ENCODE assay signal across 14 mouse cellular contexts in genomic region chr13:32145179-32145578, GRCm38 (mm10).
"Had no signal": no experiment of that assay in that cellular context is flagged by ENCODE, and none has a peak within 500 bp of the region (broad histone marks: within the 10 kb centered on the region; RNA-seq: fewer than 3 reads in every experiment).

No protein-coding gene starts in this region.

- H3K9me3 ChIP-seq: kidney, embryonic 15.5 days; limb, embryonic 12.5 days; limb, embryonic 15.5 days had no signal

- ATAC-seq: lung, postnatal 0 days had no signal

- H3K4me3 ChIP-seq: kidney, embryonic 15.5 days; limb, embryonic 12.5 days; limb, embryonic 15.5 days had no signal

- H3K36me3 ChIP-seq: kidney, embryonic 15.5 days; limb, embryonic 12.5 days; limb, embryonic 15.5 days had no signal

- H3K27me3 ChIP-seq: kidney, embryonic 15.5 days; limb, embryonic 12.5 days; limb, embryonic 15.5 days had no signal

- H3K4me1 ChIP-seq: kidney, embryonic 15.5 days; limb, embryonic 12.5 days; limb, embryonic 15.5 days had no signal

- DNase-seq: kidney, adult 8-10 months; kidney, postnatal 10 days; kidney, postnatal 4 days; left cerebral cortex, postnatal 4 days; liver, postnatal 0 days; lung, embryonic 14.5 days; lung, postnatal 36 days; midbrain, embryonic 14.5 days; thymus, adult 18-20 months; thymus, postnatal 4 days had no signal
